ENCODE assay signal across 30 mouse cellular contexts in the genomic region with DNA sequence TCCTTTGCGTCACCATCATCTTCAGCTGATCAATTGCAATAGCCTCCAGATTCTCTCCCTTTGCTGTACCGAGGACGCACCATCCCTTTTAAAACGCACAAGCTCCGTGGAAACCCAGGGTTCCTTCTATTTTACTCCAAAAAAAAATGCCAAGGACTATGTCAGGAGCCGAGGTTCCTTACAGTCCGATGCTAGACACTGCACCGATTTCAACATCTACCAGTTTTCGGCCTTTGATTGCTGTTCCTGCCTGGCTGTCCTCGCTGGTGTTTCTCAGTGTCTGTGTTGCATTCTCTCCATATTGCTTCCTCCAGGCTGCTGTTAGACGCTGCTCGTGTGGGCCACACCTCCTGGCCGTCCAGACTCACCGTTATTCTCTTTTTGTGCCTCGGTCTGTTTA.
"Had no signal": no experiment of that assay in that cellular context is flagged by ENCODE, and none has a peak within 500 bp of the region (broad histone marks: within the 10 kb centered on the region; RNA-seq: fewer than 3 reads in every experiment).

No protein-coding gene starts in this region.

- H3K4me1 ChIP-seq: limb, embryonic 10.5 days; limb, embryonic 15.5 days; liver, embryonic 15.5 days; lung, embryonic 15.5 days; midbrain, embryonic 12.5 days; midbrain, embryonic 13.5 days; midbrain, embryonic 15.5 days; neural tube, embryonic 12.5 days; neural tube, embryonic 13.5 days had no signal

- H3K4me3 ChIP-seq: limb, embryonic 10.5 days; limb, embryonic 12.5 days; limb, embryonic 13.5 days; limb, embryonic 15.5 days; liver, embryonic 12.5 days; liver, embryonic 13.5 days; liver, embryonic 15.5 days; lung, embryonic 15.5 days; megakaryocyte, embryonic 14.5 days; midbrain, embryonic 12.5 days; midbrain, embryonic 13.5 days; midbrain, embryonic 15.5 days; myocyte; neural tube, embryonic 12.5 days; neural tube, embryonic 13.5 days had no signal

- H3K36me3 ChIP-seq: limb, embryonic 15.5 days; lung, embryonic 15.5 days; midbrain, embryonic 15.5 days had no signal

- H3K9me3 ChIP-seq: limb, embryonic 10.5 days; limb, embryonic 12.5 days; limb, embryonic 13.5 days; limb, embryonic 15.5 days; liver, embryonic 12.5 days; liver, embryonic 13.5 days; liver, embryonic 15.5 days; lung, embryonic 15.5 days; midbrain, embryonic 12.5 days; midbrain, embryonic 13.5 days; midbrain, embryonic 15.5 days; neural tube, embryonic 12.5 days; neural tube, embryonic 13.5 days had no signal

- DNase-seq: left cerebral cortex, postnatal 4 days; liver; liver, embryonic 13.5 days; liver, postnatal 0 days; lung, adult 18-20 months; lung, adult 2 months; lung, embryonic 14.5 days; lung, postnatal 10 days; lung, postnatal 14 days; lung, postnatal 36 days; midbrain, embryonic 14.5 days had no signal

- H3K27me3 ChIP-seq: limb, embryonic 12.5 days; limb, embryonic 13.5 days; limb, embryonic 15.5 days; liver, embryonic 12.5 days; liver, embryonic 13.5 days; liver, embryonic 15.5 days; lung, embryonic 15.5 days; megakaryocyte, embryonic 14.5 days; midbrain, embryonic 12.5 days; midbrain, embryonic 13.5 days; midbrain, embryonic 15.5 days; neural tube, embryonic 12.5 days; neural tube, embryonic 13.5 days had no signal

- H3K4me2 ChIP-seq: limb, embryonic 12.5 days; limb, embryonic 13.5 days; limb, embryonic 15.5 days; liver, embryonic 11.5 days; liver, embryonic 12.5 days; liver, embryonic 13.5 days; liver, embryonic 15.5 days; lung, embryonic 14.5 days; lung, embryonic 15.5 days; midbrain, embryonic 12.5 days; midbrain, embryonic 13.5 days; midbrain, embryonic 15.5 days; neural tube, embryonic 12.5 days; neural tube, embryonic 13.5 days had no signal

- H3K27ac ChIP-seq: limb, embryonic 10.5 days; limb, embryonic 12.5 days; limb, embryonic 13.5 days; limb, embryonic 15.5 days; liver, embryonic 12.5 days; liver, embryonic 13.5 days; liver, embryonic 14.5 days; liver, embryonic 15.5 days; lung, embryonic 15.5 days; macrophage; midbrain, embryonic 12.5 days; midbrain, embryonic 13.5 days; midbrain, embryonic 15.5 days; neural tube, embryonic 12.5 days; neural tube, embryonic 13.5 days had no signal

- ATAC-seq: liver, embryonic 12.5 days; liver, postnatal 0 days; lung, postnatal 0 days; midbrain, embryonic 13.5 days; midbrain, embryonic 15.5 days; midbrain, embryonic 16.5 days had no signal

- H3K9ac ChIP-seq: limb, embryonic 12.5 days; limb, embryonic 13.5 days; limb, embryonic 15.5 days; liver, embryonic 12.5 days; liver, embryonic 13.5 days; liver, embryonic 14.5 days; liver, embryonic 15.5 days; liver, postnatal 0 days; lung, embryonic 14.5 days; lung, embryonic 15.5 days; midbrain, embryonic 12.5 days; midbrain, embryonic 13.5 days; midbrain, embryonic 15.5 days; neural tube, embryonic 12.5 days; neural tube, embryonic 13.5 days had no signal
